Mouse (Mus musculus) adrenal gland, postnatal 4 days (tissue): ENCODE measurements around the gene Aldh4a1. TPM values are rescaled to one million over a fixed set of nuclear protein-coding genes. Genes with fewer than 3 reads are reported as not detected.
A peak's percentile ranks its signal among the peaks of the same experiment; 100 is the strongest.

Source experiments
- DNase-seq, 2 experiments: peaks; one replicate each; pipeline ENCODE4 v3.0.0; 2021 to 2022; ENCODE audit warnings: low spot score in 2 of 2, mixed read lengths in 2 of 2
- total RNA-seq, 2 experiments: library from RNA; stranded (reverse); gene quantifications; 2 replicates each; pipeline ENCODE4 v1.2.3; 2021

Gene Aldh4a1
- total RNA-seq, 2 experiments from 2014 or later, result 41.8 to 43.4 TPM

GRCm38 (mm10) chr4:139617001-139617364 is 5.7 kb upstream of the Aldh4a1 start:
- DNase-seq, result no peak

- no peak for DNase-seq
Measured at GRCm38 (mm10) chr4:139619765-139620164, 2.9 kb upstream of the Aldh4a1 start.

DNA sequence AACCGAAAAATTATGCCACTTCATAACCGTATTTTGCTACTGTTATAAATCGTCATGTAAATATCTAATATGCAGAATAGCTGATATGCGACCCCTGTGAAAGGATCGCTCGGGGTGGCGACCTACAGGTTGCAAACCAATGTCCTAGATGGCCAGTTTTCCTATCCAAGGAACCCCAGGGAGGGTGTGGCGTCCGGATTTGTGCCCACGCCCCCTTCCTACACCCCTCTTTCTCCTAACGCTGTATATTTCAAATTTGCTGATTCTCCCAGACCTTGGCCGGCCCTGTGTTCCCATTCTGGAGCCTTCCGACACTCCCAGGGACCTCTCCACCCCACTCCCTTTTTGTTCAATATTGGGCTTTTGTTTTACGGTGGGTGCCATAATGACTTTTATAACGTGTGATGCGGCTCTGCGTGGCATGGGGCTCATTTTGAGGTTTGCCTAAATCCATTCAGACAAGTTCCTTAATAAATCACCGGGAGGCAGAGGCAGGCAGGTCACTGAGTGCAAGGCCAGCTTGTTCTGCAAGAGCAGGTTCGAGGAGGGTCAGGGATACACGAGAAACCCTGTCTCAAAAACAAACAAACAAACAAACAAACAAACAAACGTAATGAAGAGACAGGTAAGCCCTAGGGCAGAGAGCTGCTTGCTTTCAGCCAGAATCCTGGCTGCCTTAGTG is 909 bp downstream of the Aldh4a1 start:
- no peak for DNase-seq

GRCm38 (mm10) chr4:139624116-139624489 is 1.4 kb downstream of the Aldh4a1 start:
- no peak for DNase-seq

GRCm38 (mm10) chr4:139624706-139625105 is 2.0 kb downstream of the Aldh4a1 start:
- no peak for DNase-seq

DNA sequence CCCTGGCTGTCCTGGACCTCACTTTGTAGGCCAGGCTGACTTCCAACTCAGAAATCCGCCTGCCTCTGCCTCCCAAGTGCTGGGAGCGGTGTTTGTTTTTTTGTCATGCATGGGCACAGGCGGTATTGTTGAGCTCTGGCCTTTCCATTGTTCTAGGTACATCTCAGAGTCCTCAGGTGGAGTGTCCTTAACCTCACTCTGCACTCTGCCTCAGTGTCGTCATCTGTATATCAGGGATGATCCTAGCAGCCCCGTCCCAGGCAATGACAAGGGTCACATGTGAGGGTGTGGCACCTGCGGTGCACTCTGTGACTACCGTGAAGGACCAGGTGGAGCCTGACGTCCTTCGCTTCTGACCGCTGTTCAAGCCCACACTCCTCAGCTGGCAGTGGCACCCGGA is 4.7 kb downstream of the Aldh4a1 start:
- no peak for DNase-seq

GRCm38 (mm10) chr4:139630171-139630570 is 7.5 kb downstream of the Aldh4a1 start:
- no peak for DNase-seq

GRCm38 (mm10) chr4:139631141-139631540 is 8.5 kb downstream of the Aldh4a1 start:
- no peak for DNase-seq

GRCm38 (mm10) chr4:139631569-139632253 is 9.0 kb downstream of the Aldh4a1 start:
- no peak for DNase-seq

DNA sequence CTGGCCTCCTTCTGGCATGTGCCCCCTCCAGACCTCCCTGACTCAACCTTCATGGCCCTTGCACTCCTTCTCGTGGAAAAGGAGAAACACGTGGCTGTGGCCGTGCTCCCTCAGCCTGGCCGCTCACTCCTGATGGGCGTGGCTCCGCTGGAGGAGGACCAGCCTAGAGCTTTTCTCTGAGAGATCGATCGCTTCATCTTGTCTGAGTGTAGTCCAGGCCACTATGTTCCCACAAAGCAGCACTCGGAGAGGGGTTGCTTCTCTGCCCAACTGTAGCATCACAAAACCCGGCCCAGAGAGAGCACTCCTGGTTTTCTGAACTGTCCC is 9.6 kb downstream of the Aldh4a1 start:
- no peak for DNase-seq

DNA sequence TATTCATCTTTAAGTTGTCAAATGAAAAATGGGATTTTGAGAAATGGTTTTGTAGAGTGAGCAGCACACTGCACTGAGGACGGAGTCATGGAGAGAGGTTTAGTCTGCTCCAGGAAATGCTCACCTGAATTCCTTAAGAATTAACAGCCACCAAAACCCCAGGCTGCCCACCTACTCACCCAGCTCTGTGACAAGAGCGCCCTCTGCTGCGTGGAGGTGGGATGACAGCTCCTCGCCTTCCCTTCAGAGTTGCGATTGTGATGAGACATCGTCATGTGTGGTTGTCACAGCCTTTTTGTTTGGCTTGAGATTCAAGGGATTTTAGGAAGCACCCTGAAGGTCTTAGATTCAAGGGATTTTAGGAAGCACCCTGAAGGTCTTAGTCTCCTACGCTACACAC is 13.7 kb downstream of the Aldh4a1 start:
- peak; percentile 41 to 44 for DNase-seq

GRCm38 (mm10) chr4:139637847-139638246 is 15.2 kb downstream of the Aldh4a1 start:
- DNase-seq, result no peak

GRCm38 (mm10) chr4:139638356-139638755 is 15.7 kb downstream of the Aldh4a1 start:
- DNase-seq, result no peak

DNA sequence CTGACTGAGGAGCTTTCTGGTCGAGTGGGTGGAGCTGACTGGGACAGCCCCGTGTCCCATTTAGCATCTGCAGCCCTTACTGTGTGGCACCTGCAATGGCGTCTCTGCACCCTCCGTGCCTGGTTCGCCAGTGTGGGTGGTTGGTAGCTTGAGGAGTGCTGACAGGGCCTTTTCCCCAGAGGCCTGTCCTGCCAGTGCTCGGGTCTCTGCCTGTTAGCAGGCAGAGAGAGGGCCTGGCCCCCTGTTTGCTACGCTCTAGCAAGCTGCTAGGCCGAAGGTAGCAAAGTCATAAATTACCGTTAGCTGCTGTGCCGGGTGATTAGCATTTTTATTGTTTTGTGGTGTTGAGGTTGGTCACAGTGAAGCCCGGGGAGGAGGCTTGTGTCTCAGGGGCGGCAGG is 17.1 kb downstream of the Aldh4a1 start:
- DNase-seq, result no peak

DNA sequence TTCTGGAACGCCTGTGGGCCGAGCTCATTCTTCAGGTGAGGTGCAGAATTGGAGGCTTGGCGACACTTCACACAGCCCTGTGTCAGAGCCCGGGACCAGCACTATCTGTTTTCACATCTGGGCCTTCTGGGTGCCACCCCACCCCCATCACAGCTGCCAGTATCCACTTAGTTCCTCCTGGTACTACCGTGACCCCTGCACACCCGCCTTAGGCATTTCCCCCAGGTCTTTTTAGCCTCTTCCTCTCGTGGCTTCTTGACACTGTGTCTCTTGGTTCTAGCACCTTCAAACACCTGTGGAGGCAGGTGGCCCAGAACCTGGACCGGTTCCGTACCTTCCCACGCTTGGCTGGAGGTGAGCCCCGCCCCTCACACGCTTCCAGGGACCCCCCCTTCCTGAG is 17.7 kb downstream of the Aldh4a1 start:
- DNase-seq, result no peak

GRCm38 (mm10) chr4:139640775-139641174 is 18.1 kb downstream of the Aldh4a1 start:
- DNase-seq, result no peak

DNA sequence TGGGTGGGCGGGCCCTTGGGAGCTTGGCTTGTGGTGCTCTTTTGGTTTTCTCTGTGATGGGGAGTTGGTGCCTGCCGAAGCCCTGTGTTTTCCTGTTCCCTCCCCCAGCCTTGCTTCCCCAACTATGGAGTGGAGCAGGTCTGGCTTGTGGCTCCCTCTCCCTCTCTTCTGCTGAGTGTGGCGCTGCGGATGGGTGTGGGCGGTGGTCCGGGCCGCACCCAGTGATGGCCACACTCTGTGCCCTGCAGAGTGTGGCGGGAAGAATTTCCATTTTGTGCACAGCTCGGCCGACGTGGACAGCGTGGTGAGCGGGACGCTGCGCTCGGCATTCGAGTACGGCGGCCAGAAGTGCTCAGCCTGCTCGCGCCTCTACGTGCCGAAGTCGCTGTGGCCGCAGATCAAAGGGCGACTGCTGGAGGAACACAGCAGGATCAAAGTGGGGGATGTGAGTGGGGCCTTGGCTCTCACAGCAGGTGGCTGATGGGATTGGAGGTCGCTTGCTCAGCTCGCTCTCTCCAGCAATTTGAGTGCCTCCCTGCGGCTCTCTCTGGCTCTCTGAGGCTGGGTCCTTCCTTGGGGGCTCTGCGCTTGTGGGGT is 19.3 kb downstream of the Aldh4a1 start:
- DNase-seq, result no peak

GRCm38 (mm10) chr4:139643972-139644371 is 21.3 kb downstream of the Aldh4a1 start:
- DNase-seq, result peak; percentile 73 to 78

DNA sequence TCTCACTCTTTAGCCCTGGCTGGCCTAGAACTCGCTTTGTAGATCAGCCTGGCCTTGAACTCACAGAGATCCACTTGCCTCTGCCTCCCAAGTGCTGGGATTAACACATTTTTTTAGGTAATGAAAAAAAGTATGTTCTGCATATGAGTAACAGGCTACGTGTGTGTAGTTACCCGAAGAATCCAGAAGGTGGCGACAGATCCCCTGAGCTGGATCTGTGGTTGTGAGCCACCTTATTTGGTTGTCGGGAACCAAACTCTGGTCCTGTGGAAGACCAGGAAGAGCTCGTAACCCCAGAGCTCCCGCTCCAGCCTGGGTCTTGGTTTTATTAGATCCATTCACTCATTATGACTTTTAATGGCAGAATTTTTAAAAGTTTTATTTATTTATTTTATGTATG is 24.2 kb downstream of the Aldh4a1 start:
- DNase-seq, result no peak

- no peak for DNase-seq
Measured at GRCm38 (mm10) chr4:139650086-139650743, 27.5 kb downstream of the Aldh4a1 start.

- DNase-seq, result no peak
Measured at GRCm38 (mm10) chr4:139650907-139651306, 28.2 kb downstream of the Aldh4a1 start.

- DNase-seq, result no peak
Measured at GRCm38 (mm10) chr4:139653238-139653637, 30.6 kb downstream of the Aldh4a1 start, which contains the start of gene Tas1r2. Tas1r2 (plus strand) TSS chr4:139653538.
